ENCODE assay signal across 8 mouse cellular contexts in the genomic region with DNA sequence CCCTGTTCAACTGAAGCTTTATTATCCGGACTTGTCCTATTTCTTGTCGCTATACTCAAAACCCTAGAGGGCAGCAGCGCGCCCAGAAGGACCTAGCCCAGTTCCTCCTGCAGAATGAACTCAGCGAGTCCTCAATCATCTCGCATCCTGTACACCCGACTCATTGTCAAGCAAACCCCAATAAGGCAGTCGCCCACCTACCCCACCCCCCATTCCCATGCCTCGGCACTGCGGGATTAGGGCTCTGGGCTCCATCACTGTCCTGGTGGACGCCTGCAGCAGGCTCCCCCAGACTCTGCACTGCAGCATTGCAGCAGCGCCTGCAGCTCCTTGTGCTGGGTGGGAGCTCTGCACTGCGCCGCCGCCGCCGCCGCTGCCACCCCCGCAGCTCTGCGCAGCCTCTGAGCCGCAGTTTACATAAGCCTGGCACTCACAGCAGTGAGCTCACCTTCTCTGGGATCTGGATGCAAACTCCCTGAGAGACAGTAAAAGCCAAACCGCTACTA. TPM values are rescaled to one million over a fixed set of nuclear protein-coding genes. Genes with fewer than 3 reads are reported as not detected.
DNase-seq lines count a peak whose midpoint lies in the region; ATAC-seq and TF ChIP-seq lines count a peak whose summit lies in the region.

No protein-coding gene starts in this region.

- H3K9me3 ChIP-seq in hindbrain, embryonic 10.5 days = no peaks in the 10 kb centered on the region
- H3K9me3 ChIP-seq in lung, embryonic 16.5 days (ENCODE audit: control insufficient read depth, low read length) = no peaks in the 10 kb centered on the region

- peaks cover 18% of the 10 kb centered on the region for H3K4me1 ChIP-seq in cerebellum, adult 2 months (ENCODE audit: control insufficient read depth, insufficient read depth, low read length)
- H3K4me1 ChIP-seq in hindbrain, embryonic 10.5 days (replicated peaks) = peaks cover 26% of the 10 kb centered on the region
- H3K4me1 ChIP-seq in lung, embryonic 16.5 days (replicated peaks; ENCODE audit: control insufficient read depth, insufficient read depth, low read length) = peaks cover 6% of the 10 kb centered on the region

- peak; percentile 87 for TF ChIP-seq POLR2A in cerebellum, adult 2 months (IDR thresholded peaks at IDR 0.05; ENCODE audit: borderline replicate concordance, insufficient read depth, low read length)

- WGBS in cerebellum, adult 2 months = under 1% methylated on average over 22 of the region's 22 CpGs
- WGBS in hindbrain, embryonic 10.5 days = under 1% methylated on average over 22 of the region's 22 CpGs
- WGBS in lung, embryonic 16.5 days = under 1% methylated on average over 22 of the region's 22 CpGs

- no peaks in the 10 kb centered on the region for H3K27me3 ChIP-seq in cerebellum, adult 2 months (ENCODE audit: control insufficient read depth, insufficient read depth, low read length)
- peaks cover 13% of the 10 kb centered on the region; the same call in 1 of the 2 replicates for H3K27me3 ChIP-seq in hindbrain, embryonic 10.5 days (ENCODE audit: insufficient read depth, poor library complexity, severe bottlenecking)
- no peaks in the 10 kb centered on the region for H3K27me3 ChIP-seq in lung, embryonic 16.5 days (ENCODE audit: control insufficient read depth, insufficient read depth, low read depth, low read length)

- peak overlapping the region; percentile 75 for H3K4me3 ChIP-seq in cerebellum, adult 2 months (replicated peaks; ENCODE audit: insufficient read depth, low read depth, low read length)
- H3K4me3 ChIP-seq in hindbrain, embryonic 10.5 days = peak overlapping the region; percentile 65
- H3K4me3 ChIP-seq in lung, embryonic 16.5 days (ENCODE audit: low read length) = peak overlapping the region; percentile 56

- H3K36me3 ChIP-seq in hindbrain, embryonic 10.5 days = no peaks in the 10 kb centered on the region
- no peaks in the 10 kb centered on the region for H3K36me3 ChIP-seq in lung, embryonic 16.5 days (ENCODE audit: control insufficient read depth, insufficient read depth, low read length)

- peak; percentile 18 for DNase-seq in MEL-GATA-1-ER (ENCODE audit: extremely low read depth, low read depth)
- peak; percentile 93 for DNase-seq in cerebellum, adult 2 months
- peak; percentile 78 to 88 for DNase-seq in frontal cortex, adult 2 months (ENCODE audit: extremely low spot score in 1 of 2, low spot score in 1 of 2)
- DNase-seq in hindbrain, embryonic 10.5 days (ENCODE audit: low spot score) = peak; percentile 76
- DNase-seq in layer of hippocampus, adult 9-11 months = peak; percentile 87
- peak; percentile 71 for DNase-seq in ovary, postnatal 36 days (ENCODE audit: low spot score)
- peak; percentile 83 for DNase-seq in thymus, postnatal 25 days

- TF ChIP-seq CTCF in cerebellum, adult 2 months (IDR thresholded peaks at IDR 0.05; ENCODE audit: borderline replicate concordance, insufficient read depth, low read depth, low read length) = peak; percentile 70; the same call in 1 of the 2 replicates

- peak overlapping the region; percentile 92 for H3K4me2 ChIP-seq in lung, embryonic 16.5 days (ENCODE audit: low read depth, low read length)

- peak; percentile 86 for ATAC-seq in lung, embryonic 16.5 days (ENCODE audit: low read depth)

- peak overlapping the region; percentile 98 for H3K27ac ChIP-seq in cerebellum, adult 2 months (ENCODE audit: insufficient read depth, low read length)
- peak overlapping the region; percentile 86 for H3K27ac ChIP-seq in hindbrain, embryonic 10.5 days
- no peak overlapping the region for H3K27ac ChIP-seq in lung, embryonic 16.5 days (ENCODE audit: low read length)

- peak overlapping the region; percentile 72 for H3K9ac ChIP-seq in lung, embryonic 16.5 days (ENCODE audit: low read length)

RNA-seq across cellular contexts. Expression of a gene that starts 36.4 kb away (rescaled TPM):
- polyA plus RNA-seq in cerebellum, adult 2 months (2012; rRNA removed) = not detected in 2 replicates
- not detected in 2 replicates for polyA plus RNA-seq in frontal cortex, adult 2 months (2012; rRNA removed)
- polyA plus RNA-seq in hindbrain, embryonic 10.5 days (2016; fragmentation: Nextera tagmentation; extraction: Ambion mirVana) = not detected in 2 replicates
- polyA plus RNA-seq in lung, embryonic 16.5 days (2015; fragmentation: Nextera tagmentation; extraction: Ambion mirVana) = 0.33 and 1.1 TPM in 2 replicates

Comparison
In these comparisons a context has a peak if more than half of its experiments do, and no peak if none do; other contexts are left out.
1. DNase-seq: peak in every context shown above with its lines; median percentile 93 in cerebellum, adult 2 months; 87 in layer of hippocampus, adult 9-11 months; 83 in frontal cortex, adult 2 months; 83 in thymus, postnatal 25 days; 76 in hindbrain, embryonic 10.5 days; 71 in ovary, postnatal 36 days; 18 in MEL-GATA-1-ER.